Comparison of ENCODE assay signal across 26 mouse cellular contexts in genomic region chr6:124374683-124375082, GRCm38 (mm10). TPM values are rescaled to one million over a fixed set of nuclear protein-coding genes. Genes with fewer than 3 reads are reported as not detected.
DNase-seq lines count a peak whose midpoint lies in the region; ATAC-seq and TF ChIP-seq lines count a peak whose summit lies in the region.
"Had no signal": no experiment of that assay in that cellular context is flagged by ENCODE, and none has a peak within 500 bp of the region (broad histone marks: within the 10 kb centered on the region; RNA-seq: fewer than 3 reads in every experiment).

No protein-coding gene starts in this region.

- DNase-seq in heart, adult 11 months, result peak; percentile 51
- peak; percentile 66 for DNase-seq in MEL (ENCODE audit: low read depth, low spot score)
- DNase-seq in induced T-regulatory cell, adult 2 months (ENCODE audit: low read depth), result peak; percentile 10
- DNase-seq in liver, postnatal 0 days, result no peak
- no peak for DNase-seq in forebrain, embryonic 11.5 days (ENCODE audit: low spot score)
- DNase-seq in neural tube, embryonic 10.5 days (ENCODE audit: extremely low spot score, low spot score), result no peak
- DNase-seq: adrenal gland, postnatal 14 days; cerebellum, adult 18-20 months; cerebellum, postnatal 10 days; gastrocnemius, postnatal 14 days; kidney, postnatal 10 days; layer of hippocampus, adult 9-11 months; retina, postnatal 1 day; right cerebral cortex, postnatal 25 days; thymus, postnatal 14 days had no signal

- no peaks in the 10 kb centered on the region for H3K27me3 ChIP-seq in heart, embryonic 11.5 days (ENCODE audit: control insufficient read depth, insufficient read depth, low read length)
- H3K27me3 ChIP-seq in MEL (ENCODE audit: control insufficient read depth in 1 of 2, insufficient read depth in 2 of 2, low read length in 2 of 2), result no peaks in the 10 kb centered on the region
- no peaks in the 10 kb centered on the region for H3K27me3 ChIP-seq in liver, postnatal 0 days (ENCODE audit: insufficient read depth, low read length)
- no peaks in the 10 kb centered on the region for H3K27me3 ChIP-seq in forebrain, embryonic 11.5 days (ENCODE audit: control insufficient read depth, insufficient read depth, low read length)
- H3K27me3 ChIP-seq: embryonic facial prominence, embryonic 13.5 days; heart, embryonic 13.5 days; hindbrain, embryonic 15.5 days; lung, embryonic 15.5 days; neural tube, embryonic 13.5 days had no signal

- no peak overlapping the region for H3K4me2 ChIP-seq in heart, embryonic 11.5 days
- no peak overlapping the region for H3K4me2 ChIP-seq in liver, postnatal 0 days (ENCODE audit: low read depth, low read length)
- no peak overlapping the region for H3K4me2 ChIP-seq in forebrain, embryonic 11.5 days (ENCODE audit: low read depth, low read length, severe bottlenecking)
- H3K4me2 ChIP-seq: embryonic facial prominence, embryonic 13.5 days; heart, embryonic 13.5 days; hindbrain, embryonic 15.5 days; lung, embryonic 15.5 days; midbrain, embryonic 11.5 days; neural tube, embryonic 13.5 days had no signal

- no peak for TF ChIP-seq CTCF in MEL (IDR thresholded peaks at IDR 0.05 in 2 of 3, conservative IDR thresholded peaks at IDR 0.05 in 1 of 3; ENCODE audit: control insufficient read depth in 1 of 3, insufficient read depth in 1 of 3, low read depth in 2 of 3, low read length in 3 of 3, poor library complexity in 1 of 3, severe bottlenecking in 1 of 3)
- no peak for TF ChIP-seq CTCF in liver, postnatal 0 days (IDR thresholded peaks at IDR 0.05; ENCODE audit: low read depth)

- H3K4me1 ChIP-seq in heart, embryonic 11.5 days (ENCODE audit: control insufficient read depth, insufficient read depth, low read length), result no peaks in the 10 kb centered on the region
- peaks cover 28 to 38% of the 10 kb centered on the region in 2 experiments for H3K4me1 ChIP-seq in MEL (ENCODE audit: control insufficient read depth in 1 of 2, insufficient read depth in 2 of 2, low read length in 2 of 2)
- peaks cover 19% of the 10 kb centered on the region for H3K4me1 ChIP-seq in liver, postnatal 0 days (ENCODE audit: insufficient read depth)
- no peaks in the 10 kb centered on the region for H3K4me1 ChIP-seq in forebrain, embryonic 11.5 days (replicated peaks; ENCODE audit: control insufficient read depth, insufficient read depth, low read length)
- H3K4me1 ChIP-seq: embryonic facial prominence, embryonic 13.5 days; forebrain, embryonic 10.5 days; heart, embryonic 13.5 days; hindbrain, embryonic 15.5 days; lung, embryonic 15.5 days; neural tube, embryonic 13.5 days had no signal

- H3K27ac ChIP-seq in heart, embryonic 11.5 days (ENCODE audit: low read depth, low read length), result no peak overlapping the region
- peak overlapping the region; percentile 98 for H3K27ac ChIP-seq in MEL (ENCODE audit: control insufficient read depth, low read depth, low read length)
- H3K27ac ChIP-seq in liver, postnatal 0 days (ENCODE audit: low read depth), result peak overlapping the region; percentile 76; the same call in 1 of the 2 replicates
- no peak overlapping the region for H3K27ac ChIP-seq in forebrain, embryonic 11.5 days (ENCODE audit: low read depth, low read length)
- H3K27ac ChIP-seq: embryonic facial prominence, embryonic 13.5 days; forebrain, embryonic 10.5 days; heart, embryonic 13.5 days; hindbrain, embryonic 15.5 days; lung, embryonic 15.5 days; neural tube, embryonic 13.5 days had no signal

- no peaks in the 10 kb centered on the region for H3K36me3 ChIP-seq in heart, embryonic 11.5 days (ENCODE audit: control insufficient read depth, insufficient read depth, low read length)
- H3K36me3 ChIP-seq in MEL (ENCODE audit: control insufficient read depth in 1 of 2, insufficient read depth in 2 of 2, low read length in 2 of 2), result peaks cover 0 to 46% of the 10 kb centered on the region in 2 experiments; a peak in 2 of 4 replicates
- no peaks in the 10 kb centered on the region for H3K36me3 ChIP-seq in liver, postnatal 0 days (replicated peaks; ENCODE audit: insufficient read depth, low read length)
- H3K36me3 ChIP-seq in forebrain, embryonic 11.5 days (ENCODE audit: control insufficient read depth, insufficient read depth, low read length), result no peaks in the 10 kb centered on the region
- H3K36me3 ChIP-seq: embryonic facial prominence, embryonic 13.5 days; forebrain, embryonic 10.5 days; G1E; heart, embryonic 13.5 days; hindbrain, embryonic 15.5 days; lung, embryonic 15.5 days; neural tube, embryonic 13.5 days had no signal

- H3K4me3 ChIP-seq in heart, embryonic 11.5 days (ENCODE audit: low read depth, low read length), result no peak overlapping the region
- peak overlapping the region in 1 of 2 experiments; percentile 22; a peak in 2 of 4 replicates for H3K4me3 ChIP-seq in MEL (ENCODE audit: control insufficient read depth in 1 of 2, insufficient read depth in 1 of 2, low read depth in 2 of 2, low read length in 2 of 2)
- no peak overlapping the region for H3K4me3 ChIP-seq in liver, postnatal 0 days (ENCODE audit: low read depth, low read length)
- H3K4me3 ChIP-seq in forebrain, embryonic 11.5 days (ENCODE audit: low read depth, low read length), result no peak overlapping the region
- H3K4me3 ChIP-seq: embryonic facial prominence, embryonic 13.5 days; forebrain, embryonic 10.5 days; heart, embryonic 13.5 days; hindbrain, embryonic 15.5 days; lung, embryonic 15.5 days; neural tube, embryonic 13.5 days had no signal

- H3K79me2 ChIP-seq in MEL (ENCODE audit: control insufficient read depth, insufficient read depth, low read length, poor library complexity), result no peaks in the 10 kb centered on the region

- H3K9me3 ChIP-seq in heart, embryonic 11.5 days (replicated peaks; ENCODE audit: control insufficient read depth, low read length), result no peaks in the 10 kb centered on the region
- no peaks in the 10 kb centered on the region for H3K9me3 ChIP-seq in MEL (replicated peaks; ENCODE audit: insufficient read depth, low read length)
- no peaks in the 10 kb centered on the region for H3K9me3 ChIP-seq in liver, postnatal 0 days (ENCODE audit: low read length)
- H3K9me3 ChIP-seq in forebrain, embryonic 11.5 days (ENCODE audit: control insufficient read depth, low read length), result no peaks in the 10 kb centered on the region
- H3K9me3 ChIP-seq: embryonic facial prominence, embryonic 13.5 days; forebrain, embryonic 10.5 days; G1E; heart, embryonic 13.5 days; hindbrain, embryonic 15.5 days; lung, embryonic 15.5 days; neural tube, embryonic 13.5 days had no signal

- 69% methylated on average over 4 of the region's 4 CpGs for WGBS in heart, embryonic 11.5 days (ENCODE audit: insufficient replicate concordance)
- WGBS in liver, postnatal 0 days (ENCODE audit: insufficient replicate concordance), result 46% methylated on average over 4 of the region's 4 CpGs
- WGBS in forebrain, embryonic 11.5 days, result 80% methylated on average over 4 of the region's 4 CpGs

- H3K9ac ChIP-seq in heart, embryonic 11.5 days (ENCODE audit: low read depth, low read length), result no peak overlapping the region
- peak overlapping the region; percentile 49 for H3K9ac ChIP-seq in MEL (ENCODE audit: control insufficient read depth, low read depth, low read length, poor library complexity, severe bottlenecking)
- H3K9ac ChIP-seq in liver, postnatal 0 days (replicated peaks), result no peak overlapping the region
- no peak overlapping the region for H3K9ac ChIP-seq in forebrain, embryonic 11.5 days (ENCODE audit: low read length)
- H3K9ac ChIP-seq: embryonic facial prominence, embryonic 13.5 days; heart, embryonic 13.5 days; hindbrain, embryonic 15.5 days; lung, embryonic 15.5 days; neural tube, embryonic 13.5 days had no signal

- no peak for TF ChIP-seq POLR2A in MEL (IDR thresholded peaks at IDR 0.05; ENCODE audit: control insufficient read depth in 1 of 2, insufficient read depth in 1 of 2, low read depth in 1 of 2, low read length in 2 of 2, poor library complexity in 1 of 2)

- no peak for ATAC-seq in heart, embryonic 11.5 days (replicated peaks; ENCODE audit: insufficient number of reproducible peaks, low FRiP score, low TSS enrichment)
- ATAC-seq in liver, postnatal 0 days, result no peak
- ATAC-seq in forebrain, embryonic 11.5 days (replicated peaks; ENCODE audit: low FRiP score), result no peak
- ATAC-seq: forebrain, embryonic 16.5 days; midbrain, embryonic 16.5 days had no signal

- no peak for TF ChIP-seq RAD21 in MEL (IDR thresholded peaks at IDR 0.05; ENCODE audit: low read depth, low read length)

- no peak; a peak in 1 of 4 replicates for TF ChIP-seq EP300 in MEL (IDR thresholded peaks at IDR 0.05; ENCODE audit: low read depth in 1 of 2, low read length in 2 of 2)
- TF ChIP-seq EP300 in liver, postnatal 0 days (IDR thresholded peaks at IDR 0.05; ENCODE audit: low read depth), result no peak

TF ChIP-seq in MEL, 35 proteins besides CTCF, POLR2A, EP300 and RAD21:
- TF ChIP-seq ZC3H11A (IDR thresholded peaks at IDR 0.05; ENCODE audit: low read depth, low read length) (peak; percentile 13; the same call in 1 of the 2 replicates), ETS1 (IDR thresholded peaks at IDR 0.05; ENCODE audit: low read depth, low read length) (0 out of 2 replicates have a peak, but pooled peaks have one; percentile 31), SIN3A (IDR thresholded peaks at IDR 0.05; ENCODE audit: low read length) (peak; percentile 12; the same call in 1 of the 2 replicates), GATA1 (IDR thresholded peaks at IDR 0.05; ENCODE audit: low read depth, low read length) (peak; percentile 89), TCF12 (IDR thresholded peaks at IDR 0.05; ENCODE audit: low read depth, low read length) (peak; percentile 38; the same call in 1 of the 2 replicates), POLR2AphosphoS2 (IDR thresholded peaks at IDR 0.05; ENCODE audit: low read length) (no peak), BHLHE40 (IDR thresholded peaks at IDR 0.05; ENCODE audit: borderline replicate concordance, low read depth, low read length) (peak; percentile 32; the same call in 1 of the 2 replicates), KAT2A (conservative IDR thresholded peaks at IDR 0.05; ENCODE audit: low read depth, low read length) (no peak)

RNA-seq across cellular contexts. Expression of gene Pex5, which starts 40.2 kb away (rescaled TPM):
- 17.8 and 22.1 TPM in 2 replicates for polyA plus RNA-seq in heart, embryonic 11.5 days (2014; fragmentation: Nextera tagmentation; extraction: Ambion mirVana)
- 56.0 and 63.1 TPM in 2 replicates for total RNA-seq in MEL (2012; rRNA removed)
- 10 to 100 TPM in 1 of 2 experiments, not detected in 1; 63.0 TPM for polyA plus RNA-seq in MEL (2012; ENCODE audit: insufficient read depth in 1 of 2, insufficient read length in 2 of 2, low read depth in 1 of 2, low replicate concordance in 2 of 2, missing spikeins in 1 of 2)
- 31.6 and 32.5 TPM in 2 replicates for polyA plus RNA-seq in liver, postnatal 0 days (2015; fragmentation: Nextera tagmentation; extraction: Ambion mirVana)
- 46.9 and 49.9 TPM in 2 replicates for polyA plus RNA-seq in forebrain, embryonic 11.5 days (2014; fragmentation: Nextera tagmentation; extraction: Ambion mirVana)

Comparison
In these comparisons a context has a peak if more than half of its experiments do, and no peak if none do; other contexts are left out.
1. DNase-seq: peak in heart, adult 11 months (single experiment), MEL (single experiment) and induced T-regulatory cell, adult 2 months (single experiment); none in liver, postnatal 0 days (single experiment), forebrain, embryonic 11.5 days (single experiment) and neural tube, embryonic 10.5 days (single experiment).
2. H3K27ac ChIP-seq: peak in MEL (single experiment) and liver, postnatal 0 days (single experiment); none in heart, embryonic 11.5 days (single experiment) and forebrain, embryonic 11.5 days (single experiment).